Mouse (Mus musculus) testis, postnatal 10 days (tissue): ENCODE measurements around the gene Cnr2.
"Not testable (repeated sequence)": the region's sequence is repeated elsewhere in the genome, so short reads cannot be mapped to it uniquely, and the experiment has no call there.

Experiments used
- DNase-seq: peaks from one replicate; pipeline ENCODE4 v3.0.0; 2021; ENCODE audit warnings: low spot score

The Cnr2 gene

DNA sequence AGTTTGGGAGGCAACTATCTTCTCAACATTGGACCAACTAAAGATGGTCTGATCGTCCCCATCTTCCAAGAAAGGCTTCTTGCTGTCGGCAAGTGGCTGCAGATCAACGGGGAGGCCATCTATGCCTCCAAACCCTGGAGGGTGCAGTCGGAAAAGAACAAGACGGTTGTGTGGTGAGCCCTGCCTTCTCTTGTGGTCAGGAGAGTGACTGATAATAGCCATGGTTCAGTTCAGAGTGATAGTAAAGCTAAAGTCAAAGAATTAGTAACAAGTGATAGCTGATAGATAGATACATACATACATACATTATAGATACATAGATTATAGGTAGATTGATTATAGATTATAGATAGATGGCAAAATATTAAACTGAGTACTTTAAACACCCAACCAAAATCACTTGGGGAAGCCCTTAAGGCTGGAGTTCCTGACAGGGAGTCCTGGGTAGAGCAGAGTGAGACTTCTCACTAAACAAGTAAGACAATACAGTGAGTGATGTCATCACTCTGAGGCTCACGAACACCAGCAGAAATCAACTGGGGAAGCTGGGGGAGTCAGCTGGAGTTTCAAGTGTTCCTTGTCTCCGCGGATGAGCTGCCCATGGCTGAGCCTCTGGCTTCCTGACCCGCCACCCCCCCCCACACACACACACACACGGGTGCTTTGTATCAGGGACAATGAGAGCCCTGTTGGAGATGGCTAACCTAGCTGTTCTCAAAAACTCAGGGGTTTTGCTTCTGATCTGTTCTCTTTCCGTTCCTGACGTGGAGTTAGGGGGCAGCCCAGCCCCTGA lies 39.7 kb downstream of the Cnr2 start:
- DNase-seq, result no peak

DNA sequence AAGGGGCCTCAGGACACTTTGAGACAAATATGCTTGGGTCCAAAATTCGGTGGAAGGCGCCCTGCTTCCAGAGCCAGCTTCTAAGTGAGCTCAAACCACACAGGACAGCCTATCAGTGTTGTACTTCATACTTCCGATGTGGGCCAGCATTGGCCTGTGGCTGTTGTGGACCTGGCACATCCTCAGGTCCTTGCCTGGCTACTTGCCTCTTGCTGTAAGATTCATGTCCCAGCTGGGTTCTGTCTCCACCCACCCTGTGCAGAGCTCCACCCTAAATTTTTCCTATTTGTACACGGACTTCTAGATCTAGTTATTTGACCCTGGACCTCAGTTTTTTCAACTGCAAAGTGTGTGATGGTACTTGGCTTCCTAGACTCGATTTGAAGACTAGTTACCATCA lies 40.3 kb downstream of the Cnr2 start:
- no peak for DNase-seq

DNA sequence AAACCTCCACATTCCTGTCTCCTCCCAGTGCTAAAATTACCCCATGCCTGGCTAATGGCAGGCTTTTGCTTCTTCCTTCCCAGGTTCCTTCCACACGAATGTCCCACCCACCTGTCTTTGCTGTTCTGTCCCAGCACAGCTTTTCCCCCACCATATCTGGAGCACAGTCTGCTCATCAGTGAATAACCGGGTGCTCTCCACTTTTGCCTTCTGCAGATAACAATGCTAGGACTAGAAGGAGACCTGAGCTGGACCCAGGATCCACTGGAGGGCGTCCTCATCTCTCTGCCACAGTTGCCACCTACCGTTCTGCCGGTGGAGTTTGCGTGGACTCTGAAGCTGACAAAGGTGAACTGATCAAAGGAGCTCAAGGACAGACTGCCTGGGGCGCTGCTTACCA lies 43.7 kb downstream of the Cnr2 start:
- DNase-seq, result no peak

- not testable (repeated sequence) for DNase-seq
Observed at GRCm38 (mm10) chr4:135941026-135941425, 45.8 kb downstream of the Cnr2 start.

DNA sequence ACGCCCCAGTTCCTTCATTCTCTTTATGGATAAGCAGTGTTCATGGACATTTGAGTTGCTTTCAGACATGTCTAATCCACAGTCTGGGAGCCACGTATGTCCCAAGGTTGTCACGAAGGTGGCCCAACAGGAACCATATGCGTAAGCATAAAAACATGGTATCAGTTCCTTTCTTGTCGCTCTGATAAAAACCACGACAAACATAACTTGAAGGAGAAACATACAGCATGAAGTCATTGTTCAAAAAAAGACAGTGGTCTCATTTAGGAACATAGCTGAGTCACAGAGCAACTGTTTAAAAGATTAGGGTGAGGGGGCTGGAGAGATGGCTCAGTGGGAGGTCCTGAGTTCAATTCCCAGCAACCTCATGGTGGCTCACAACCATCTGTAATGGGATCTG lies 47.0 kb downstream of the Cnr2 start:
- DNase-seq, result no peak

DNA sequence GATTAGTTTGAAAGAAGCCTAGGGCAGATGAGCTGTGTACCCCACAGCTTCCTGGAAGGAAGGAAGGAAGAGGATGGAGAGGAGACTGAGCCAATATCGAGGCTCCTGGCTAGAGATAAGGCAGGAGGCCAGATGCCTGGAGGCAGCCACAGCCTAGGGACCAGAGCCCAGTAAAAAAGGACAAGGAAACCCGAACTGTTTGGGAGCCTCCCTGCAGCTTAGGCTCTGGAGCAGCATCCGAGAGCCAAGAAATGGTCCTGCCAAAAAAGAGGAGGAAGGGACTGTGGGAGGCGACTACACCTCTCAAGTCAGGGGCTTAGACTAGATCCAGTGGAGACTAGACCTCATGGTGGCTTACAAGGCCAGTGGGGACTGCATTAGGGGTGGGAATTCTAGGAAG lies 48.2 kb downstream of the Cnr2 start:
- no peak for DNase-seq

DNA sequence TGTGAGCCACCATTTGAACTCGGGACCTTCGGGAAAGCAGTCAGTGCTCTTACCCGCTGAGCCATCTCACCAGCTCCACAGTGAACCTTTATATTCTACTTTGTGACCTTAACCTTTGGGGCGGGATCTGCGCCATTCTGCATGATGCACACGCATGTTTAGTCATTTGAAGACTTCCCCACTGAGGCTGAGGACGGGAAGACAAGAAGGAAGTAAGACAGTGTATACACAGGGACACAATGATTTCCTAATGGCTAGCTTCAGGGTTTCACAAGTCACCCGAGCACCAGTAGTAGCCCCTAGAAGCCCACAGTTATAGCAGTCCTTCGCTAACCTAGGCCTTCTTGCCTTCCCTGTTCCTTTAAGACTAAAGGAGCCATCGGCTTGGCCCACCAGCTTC lies 50.5 kb downstream of the Cnr2 start:
- DNase-seq, result no peak

DNA sequence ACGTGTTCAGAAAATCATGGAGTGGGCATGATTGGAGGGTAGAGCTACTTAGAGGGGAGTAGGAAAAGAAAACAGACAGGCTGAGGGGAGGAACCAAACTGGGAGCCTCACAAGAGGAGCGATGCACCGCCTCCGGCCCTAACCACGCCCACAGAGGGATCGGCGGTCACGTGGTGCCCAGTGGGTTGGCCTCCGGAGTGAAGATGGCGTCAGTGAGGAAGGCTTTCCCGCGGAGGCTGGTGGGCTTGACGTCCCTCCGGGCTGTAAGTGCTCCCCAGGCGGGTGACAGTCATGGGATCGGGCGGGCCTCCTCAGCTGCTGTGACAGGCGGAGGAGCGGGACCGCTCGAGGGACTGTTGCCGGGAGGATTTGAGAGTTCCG lies 51.1 kb downstream of the Cnr2 start, which contains the start of gene Hmgcl:
TSS of gene Hmgcl (plus strand) at position 171 of the 381 bp plus-strand sequence.
- peak; percentile 98 for DNase-seq

- no peak for DNase-seq
Observed at GRCm38 (mm10) chr4:135946659-135947301, 51.6 kb downstream of the Cnr2 start.

GRCm38 (mm10) chr4:135948142-135948541 lies 52.9 kb downstream of the Cnr2 start:
- no peak for DNase-seq

DNA sequence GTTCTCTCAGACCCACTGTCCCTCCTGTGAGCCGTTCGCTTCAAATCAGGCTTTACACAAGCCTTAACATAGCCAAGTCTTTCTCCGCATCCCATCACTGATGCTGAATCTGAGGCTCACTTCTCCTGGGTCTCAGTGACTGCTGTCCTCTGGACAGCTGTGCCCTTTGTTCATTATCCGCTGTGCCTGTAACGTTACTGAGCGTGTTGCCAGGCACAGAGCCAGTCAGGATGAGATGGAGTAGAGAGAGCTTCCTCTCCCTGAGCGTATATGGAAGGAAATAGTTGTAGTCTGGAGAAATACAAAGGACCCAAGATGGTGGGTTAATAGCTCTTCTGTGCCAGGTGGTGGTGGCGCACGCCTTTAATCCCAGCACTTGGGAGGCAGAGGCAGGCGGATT lies 54.3 kb downstream of the Cnr2 start:
- DNase-seq, result no peak

GRCm38 (mm10) chr4:135949911-135950310 lies 54.7 kb downstream of the Cnr2 start:
- peak; percentile 41 for DNase-seq

DNA sequence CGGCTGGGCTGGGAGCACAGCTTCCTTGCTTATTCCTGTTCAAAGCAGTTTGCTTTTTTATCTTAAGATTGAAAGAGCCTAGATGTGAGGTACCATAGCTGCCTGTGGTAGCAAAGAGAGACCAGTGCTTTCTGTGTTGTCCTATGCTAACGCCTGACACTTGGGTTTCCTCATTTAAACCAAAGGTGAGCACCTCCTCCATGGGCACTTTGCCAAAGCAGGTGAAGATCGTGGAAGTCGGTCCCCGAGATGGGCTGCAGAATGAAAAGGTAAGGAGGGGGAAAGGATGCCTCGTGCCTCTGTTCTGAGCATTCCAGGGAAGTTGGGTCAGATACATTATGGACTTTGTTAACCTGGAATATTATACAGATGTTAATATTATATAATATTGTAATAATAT lies 55.2 kb downstream of the Cnr2 start:
- DNase-seq, result no peak

DNA sequence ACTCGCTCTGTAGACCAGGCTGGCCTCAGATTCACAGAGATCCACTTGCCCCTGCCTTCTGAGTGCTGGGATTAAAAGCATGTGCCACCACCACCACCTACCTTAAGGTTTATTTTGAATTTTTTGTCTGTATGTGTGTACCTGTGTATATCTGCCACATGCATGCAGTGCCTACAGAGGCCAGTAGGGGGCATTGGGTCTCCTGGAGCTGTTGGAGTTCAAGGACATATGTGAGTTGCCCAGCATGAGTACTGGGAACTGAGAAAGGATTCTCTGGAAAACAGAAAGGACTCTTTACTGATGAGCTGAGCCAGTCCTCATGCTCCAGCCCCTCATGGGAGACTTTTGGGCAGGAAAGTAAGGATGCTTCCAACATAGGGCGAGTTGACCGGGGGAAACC lies 56.3 kb downstream of the Cnr2 start:
- no peak for DNase-seq

DNA sequence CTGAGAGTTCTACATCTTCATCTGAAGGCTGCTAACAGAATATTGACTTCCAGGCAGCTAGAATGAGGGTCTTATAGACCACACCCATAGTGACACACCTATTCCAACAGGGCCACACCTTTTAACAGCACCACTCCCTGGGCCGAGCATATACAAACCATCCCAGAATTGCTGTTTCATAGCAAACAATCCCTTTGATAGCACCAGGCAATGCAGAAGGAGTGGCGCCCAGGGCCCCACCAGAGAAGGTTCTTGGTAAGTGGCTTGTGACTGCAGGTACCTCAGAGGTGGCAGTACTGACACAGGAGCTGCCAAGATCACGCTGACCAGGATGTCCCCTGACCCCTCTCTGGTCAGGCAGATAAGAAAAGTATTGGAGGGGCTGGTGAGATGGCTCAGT lies 58.0 kb downstream of the Cnr2 start:
- DNase-seq, result no peak

GRCm38 (mm10) chr4:135954241-135954640 lies 59.0 kb downstream of the Cnr2 start:
- peak; percentile 88 for DNase-seq

DNA sequence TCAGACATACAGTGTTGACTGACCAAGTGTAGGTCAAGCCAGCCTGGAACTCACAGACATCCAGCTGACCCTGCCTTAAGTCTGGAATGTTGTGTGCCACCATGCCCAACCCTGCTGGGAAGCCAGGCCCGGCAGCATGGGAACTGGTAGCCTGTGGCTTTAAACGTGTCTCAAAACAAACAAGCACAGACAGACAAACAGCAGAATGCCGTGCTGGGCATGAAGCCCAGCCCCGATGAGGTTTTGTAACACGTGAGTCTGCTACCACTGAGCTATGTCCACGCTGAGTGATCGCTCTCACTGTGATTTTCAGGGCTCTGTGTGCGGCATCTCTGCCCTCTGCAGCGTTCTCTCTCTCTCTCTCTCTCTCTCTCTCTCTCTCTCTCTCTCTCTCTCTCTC lies 60.7 kb downstream of the Cnr2 start:
- DNase-seq, result peak; percentile 40

GRCm38 (mm10) chr4:135958354-135958753 lies 63.2 kb downstream of the Cnr2 start:
- no peak for DNase-seq

DNA sequence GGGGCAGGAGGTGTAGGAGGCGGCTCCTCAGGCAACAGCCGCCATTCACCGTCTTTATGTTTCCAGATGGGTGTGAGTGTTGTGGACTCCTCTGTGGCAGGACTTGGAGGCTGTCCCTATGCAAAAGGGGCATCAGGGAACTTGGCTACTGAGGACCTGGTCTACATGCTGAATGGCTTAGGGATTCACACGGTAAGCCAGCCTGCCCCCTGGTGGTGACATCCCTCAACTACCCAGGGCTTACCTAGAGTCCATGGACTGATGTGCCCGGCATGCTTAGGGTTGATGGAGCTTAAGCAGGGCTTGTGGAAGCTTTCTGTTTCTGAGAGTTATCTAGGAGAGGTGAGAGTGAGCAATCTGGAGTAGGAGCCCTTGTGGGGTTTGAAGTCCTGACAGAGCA lies 65.5 kb downstream of the Cnr2 start:
- DNase-seq, result peak; percentile 90

GRCm38 (mm10) chr4:135961709-135962108 lies 66.5 kb downstream of the Cnr2 start:
- no peak for DNase-seq

DNA sequence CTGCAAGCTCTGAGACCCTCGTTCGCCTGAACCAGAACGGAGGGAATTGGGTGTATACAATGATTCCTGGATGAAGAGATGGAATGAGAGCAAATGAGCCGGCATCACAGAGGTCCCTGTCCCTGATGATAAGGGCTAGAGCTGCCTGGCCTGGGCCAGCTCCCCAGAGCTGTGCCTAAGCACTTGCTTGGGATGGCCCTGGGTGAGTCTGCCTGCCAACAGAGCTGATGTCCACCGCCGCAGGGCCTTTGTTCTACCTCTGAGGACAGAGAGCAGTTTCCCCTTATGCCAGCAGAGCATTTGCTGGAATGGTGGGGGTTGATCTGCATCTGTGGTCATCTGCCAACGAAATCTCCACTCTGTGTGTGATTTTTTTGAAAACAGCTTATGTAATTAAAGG lies 67.0 kb downstream of the Cnr2 start:
- DNase-seq, result peak; percentile 47

- no peak for DNase-seq
Observed at GRCm38 (mm10) chr4:135962946-135963345, 67.8 kb downstream of the Cnr2 start.

DNA sequence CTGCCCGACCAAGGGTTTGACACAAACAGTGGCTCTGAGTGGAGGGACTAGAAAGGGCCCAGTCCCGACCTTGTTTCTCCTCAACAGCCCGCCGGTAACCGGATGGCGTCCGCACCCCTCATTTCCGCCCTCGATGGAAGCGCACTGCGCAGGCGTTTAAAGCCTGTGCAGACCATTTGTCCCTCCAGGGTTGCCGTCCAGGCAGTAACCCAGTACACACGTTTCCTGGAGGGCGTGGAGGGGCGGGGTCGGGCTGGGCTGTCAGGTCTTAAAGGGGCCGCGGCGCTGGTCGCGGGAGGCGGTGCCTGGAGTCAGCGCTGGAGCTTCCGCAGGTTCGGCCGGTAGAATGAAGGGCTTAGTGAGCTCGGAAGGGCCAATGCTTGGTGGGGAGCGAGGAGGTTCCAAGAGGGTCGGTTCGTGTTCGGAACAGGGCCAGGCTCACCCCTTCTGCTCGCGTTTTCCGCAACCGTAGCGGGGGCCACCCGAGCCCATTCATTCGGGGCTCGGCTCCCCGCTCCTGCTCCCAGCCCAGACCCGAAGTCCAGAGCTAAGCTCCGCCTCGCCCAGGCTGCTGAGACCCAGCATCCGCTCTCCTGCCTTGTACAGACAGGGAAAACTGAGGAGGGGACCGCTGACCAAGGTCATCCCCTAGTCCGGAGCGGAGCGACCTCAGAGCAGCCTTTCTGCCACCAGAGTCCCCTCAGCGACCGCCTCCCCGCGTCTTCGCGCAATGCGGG lies 68.4 kb downstream of the Cnr2 start, which contains the start of gene Gale:
TSS of gene Gale (plus strand) at position 271 of the 737 bp plus-strand sequence.
- peak; percentile 95 for DNase-seq
